Mouse (Mus musculus): ENCODE results near the gene Slc5a5. TPM values are rescaled to one million over a fixed set of nuclear protein-coding genes. Genes with fewer than 3 reads are reported as not detected.

Slc5a5 gene
- 0.13 and 1.5 TPM in 2 replicates for polyA plus RNA-seq (2012; ENCODE audit: insufficient read depth, low replicate concordance)

- no peak for TF ChIP-seq GATA1 (IDR thresholded peaks at IDR 0.05; ENCODE audit: borderline replicate concordance, low read length)
- no peak for TF ChIP-seq FLI1 (IDR thresholded peaks at IDR 0.05; ENCODE audit: low read length)
- peaks cover 18% of the 10 kb centered on the region for H3K9me3 ChIP-seq
- peaks cover 40% of the 10 kb centered on the region for H3K36me3 ChIP-seq (replicated peaks; ENCODE audit: low read length)
- peak within 1 kb of the TSS; percentile 33 for H3K4me3 ChIP-seq (replicated peaks)
- H3K27me3 ChIP-seq (replicated peaks), result peaks cover 58% of the 10 kb centered on the region
- peaks cover 78% of the 10 kb centered on the region for H3K4me1 ChIP-seq
These were observed at the start of gene Slc5a5 for GRCm38 (mm10) chr8:70892022-70892895. Slc5a5 (minus strand) TSS chr8:70892757.

GRCm38 (mm10) chr8:70941478-70941877, 48.9 kb upstream of the Slc5a5 start:
- TF ChIP-seq GATA1 (IDR thresholded peaks at IDR 0.05; ENCODE audit: borderline replicate concordance, low read length), result no peak
- TF ChIP-seq FLI1 (IDR thresholded peaks at IDR 0.05; ENCODE audit: low read length), result no peak
- no peaks in the 10 kb centered on the region for H3K36me3 ChIP-seq (replicated peaks; ENCODE audit: low read length)
- no peak overlapping the region for H3K4me3 ChIP-seq (replicated peaks)
- H3K9me3 ChIP-seq, result no peaks in the 10 kb centered on the region
- H3K27me3 ChIP-seq (replicated peaks), result peaks cover 16% of the 10 kb centered on the region
- peaks cover 9% of the 10 kb centered on the region for H3K4me1 ChIP-seq

DNA sequence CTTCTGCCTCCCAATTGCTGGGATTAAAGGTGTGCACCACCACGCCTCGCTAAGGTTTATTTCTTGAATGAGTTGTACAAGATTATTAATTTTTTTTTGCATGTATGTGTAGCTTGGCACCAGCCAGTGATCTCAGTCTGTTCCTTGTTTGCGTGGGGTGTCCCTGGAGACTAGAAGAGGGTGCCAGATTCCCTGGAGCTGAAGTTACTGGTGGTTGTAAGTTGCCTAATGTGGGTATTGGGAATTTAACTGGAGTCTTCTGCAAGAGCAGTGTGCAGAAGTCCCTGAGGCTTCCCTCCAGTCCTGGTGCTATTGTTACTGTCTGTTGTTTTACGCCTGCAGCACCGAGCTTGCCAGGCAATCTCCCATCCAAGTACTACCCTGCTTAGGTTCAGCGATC, 44.6 kb upstream of the Slc5a5 start:
- TF ChIP-seq GATA1 (IDR thresholded peaks at IDR 0.05; ENCODE audit: borderline replicate concordance, low read length), result no peak
- no peak for TF ChIP-seq FLI1 (IDR thresholded peaks at IDR 0.05; ENCODE audit: low read length)
- Histone ChIP-seq H3K27me3 (replicated peaks) (peaks cover 39% of the 10 kb centered on the region), H3K36me3 (replicated peaks; ENCODE audit: low read length) (no peaks in the 10 kb centered on the region), H3K4me3 (replicated peaks) (no peak overlapping the region), H3K9me3 (no peaks in the 10 kb centered on the region), H3K4me1 (peaks cover 9% of the 10 kb centered on the region)

DNA sequence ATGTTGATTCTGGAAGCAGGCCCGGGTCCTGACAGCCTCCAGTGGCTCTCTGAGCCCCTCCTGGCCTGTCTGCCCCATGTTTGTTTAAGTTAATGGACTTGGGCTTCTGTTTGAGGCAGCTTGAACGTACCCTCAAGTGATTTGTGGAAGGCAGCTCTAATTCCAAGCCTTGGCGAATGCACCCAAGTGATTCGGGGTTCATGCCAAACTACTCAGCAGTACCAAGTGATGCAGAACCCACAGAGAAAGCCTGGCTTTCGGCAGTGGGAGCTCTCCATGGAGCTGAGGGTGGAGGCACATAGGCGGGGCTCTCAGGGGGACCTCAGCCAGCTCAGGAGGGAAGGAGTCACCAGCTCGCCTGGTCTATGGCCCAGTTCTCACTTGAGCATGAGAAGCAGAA, 42.2 kb upstream of the Slc5a5 start:
- TF ChIP-seq FLI1 (IDR thresholded peaks at IDR 0.05; ENCODE audit: low read length) (no peak), GATA1 (IDR thresholded peaks at IDR 0.05; ENCODE audit: borderline replicate concordance, low read length) (no peak)
- Histone ChIP-seq H3K4me3 (replicated peaks) (no peak overlapping the region), H3K9me3 (no peaks in the 10 kb centered on the region), H3K27me3 (replicated peaks) (peaks cover 46% of the 10 kb centered on the region), H3K4me1 (no peaks in the 10 kb centered on the region), H3K36me3 (replicated peaks; ENCODE audit: low read length) (no peaks in the 10 kb centered on the region)

DNA sequence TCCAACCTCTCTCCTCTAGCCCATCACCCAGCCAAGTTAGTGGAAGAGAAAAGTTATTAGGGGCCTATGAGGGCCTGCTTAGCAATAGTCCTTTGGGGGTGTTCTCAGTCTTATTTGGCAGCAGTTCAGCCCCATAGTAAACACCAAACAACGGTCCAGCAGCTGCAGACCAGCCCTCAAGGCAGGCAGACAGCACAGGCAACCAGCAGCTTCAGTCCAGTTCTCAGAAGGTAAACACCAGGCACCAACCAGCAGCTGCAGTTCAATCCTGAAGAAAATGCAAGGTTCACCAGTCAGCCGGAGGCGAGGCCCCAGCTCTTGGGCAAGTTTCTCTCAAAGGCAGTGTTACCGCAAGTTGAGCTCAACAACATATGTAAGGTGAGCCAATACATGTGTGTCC, 40.5 kb upstream of the Slc5a5 start:
- TF ChIP-seq GATA1 (IDR thresholded peaks at IDR 0.05; ENCODE audit: borderline replicate concordance, low read length), result no peak
- TF ChIP-seq FLI1 (IDR thresholded peaks at IDR 0.05; ENCODE audit: low read length), result no peak
- no peaks in the 10 kb centered on the region for H3K9me3 ChIP-seq
- no peak overlapping the region for H3K4me3 ChIP-seq (replicated peaks)
- no peaks in the 10 kb centered on the region for H3K4me1 ChIP-seq
- no peaks in the 10 kb centered on the region for H3K36me3 ChIP-seq (replicated peaks; ENCODE audit: low read length)
- H3K27me3 ChIP-seq (replicated peaks), result peaks cover 48% of the 10 kb centered on the region

DNA sequence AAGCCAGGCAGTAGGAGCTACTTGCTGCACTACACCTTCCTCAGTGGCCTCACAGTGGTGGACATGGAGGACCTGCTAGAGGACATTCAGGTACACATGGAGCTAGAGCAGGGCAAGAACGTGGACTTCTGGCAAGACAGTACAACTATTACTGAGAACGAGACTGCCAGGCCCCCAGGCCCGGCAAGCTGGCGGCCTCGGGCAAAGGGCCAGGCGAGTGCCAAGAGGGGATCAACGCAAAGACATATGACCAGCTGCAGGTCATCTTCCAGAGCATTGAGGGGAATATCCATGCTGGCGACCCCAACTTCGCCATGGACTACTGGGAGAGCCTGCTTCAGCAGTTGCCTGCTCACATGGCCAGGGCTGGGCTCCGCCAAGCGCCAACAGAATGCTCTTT, 39.2 kb upstream of the Slc5a5 start:
- no peaks in the 10 kb centered on the region for H3K4me1 ChIP-seq
- TF ChIP-seq GATA1 (IDR thresholded peaks at IDR 0.05; ENCODE audit: borderline replicate concordance, low read length) (no peak), FLI1 (IDR thresholded peaks at IDR 0.05; ENCODE audit: low read length) (no peak)
- H3K36me3 ChIP-seq (replicated peaks; ENCODE audit: low read length), result no peaks in the 10 kb centered on the region
- no peaks in the 10 kb centered on the region for H3K9me3 ChIP-seq
- no peak overlapping the region for H3K4me3 ChIP-seq (replicated peaks)
- peaks cover 44% of the 10 kb centered on the region for H3K27me3 ChIP-seq (replicated peaks)

- Histone ChIP-seq H3K4me1 (no peaks in the 10 kb centered on the region), H3K36me3 (replicated peaks; ENCODE audit: low read length) (no peaks in the 10 kb centered on the region), H3K4me3 (replicated peaks) (no peak overlapping the region), H3K9me3 (no peaks in the 10 kb centered on the region), H3K27me3 (replicated peaks) (peaks cover 30% of the 10 kb centered on the region)
- TF ChIP-seq GATA1 (IDR thresholded peaks at IDR 0.05; ENCODE audit: borderline replicate concordance, low read length) (no peak), FLI1 (IDR thresholded peaks at IDR 0.05; ENCODE audit: low read length) (no peak)
These were observed 36.3 kb upstream of the Slc5a5 start for GRCm38 (mm10) chr8:70928778-70929322.

DNA sequence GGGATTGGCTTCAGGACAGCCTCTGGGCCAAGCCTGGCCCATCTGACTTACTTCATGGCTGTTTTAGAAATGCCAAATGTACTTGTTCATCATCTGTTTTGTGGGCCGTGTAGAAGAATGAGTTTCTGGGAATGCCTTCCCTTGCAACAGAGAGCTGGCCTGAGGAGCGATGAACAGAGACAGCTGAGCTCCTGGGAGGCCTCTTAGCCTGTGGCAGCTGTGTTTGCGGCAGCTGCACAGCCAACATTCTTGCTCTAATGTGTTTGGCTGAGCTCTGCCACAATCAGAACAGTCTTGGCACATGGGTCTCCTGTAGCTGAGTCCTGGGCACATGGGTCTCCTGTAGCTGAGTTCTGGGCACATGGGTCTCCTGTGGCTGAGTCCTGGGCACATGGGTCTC, 35.5 kb upstream of the Slc5a5 start:
- Histone ChIP-seq H3K4me3 (replicated peaks) (no peak overlapping the region), H3K27me3 (replicated peaks) (peaks cover 27% of the 10 kb centered on the region), H3K9me3 (no peaks in the 10 kb centered on the region), H3K36me3 (replicated peaks; ENCODE audit: low read length) (no peaks in the 10 kb centered on the region), H3K4me1 (no peaks in the 10 kb centered on the region)
- no peak for TF ChIP-seq GATA1 (IDR thresholded peaks at IDR 0.05; ENCODE audit: borderline replicate concordance, low read length)
- no peak for TF ChIP-seq FLI1 (IDR thresholded peaks at IDR 0.05; ENCODE audit: low read length)

DNA sequence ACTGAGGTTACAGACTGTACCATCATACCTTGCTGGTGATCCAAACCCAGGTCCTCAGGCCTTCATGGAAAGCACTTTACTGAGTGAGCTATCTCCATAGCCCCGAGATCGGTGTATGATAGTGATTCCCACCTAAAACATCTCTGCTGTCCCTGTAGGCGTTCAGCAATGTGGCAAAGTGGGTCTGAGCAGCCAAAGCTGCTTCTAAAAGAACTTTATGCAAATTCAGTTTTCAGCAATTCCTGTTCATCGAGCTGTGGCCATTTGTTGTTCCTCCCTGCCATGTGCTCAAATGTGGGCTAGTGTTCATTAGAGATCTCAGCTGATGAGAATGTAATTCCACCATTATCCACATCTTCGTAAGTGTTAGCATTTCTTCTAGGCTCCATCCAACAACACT, 33.8 kb upstream of the Slc5a5 start:
- peaks cover 1% of the 10 kb centered on the region for H3K36me3 ChIP-seq (replicated peaks; ENCODE audit: low read length)
- H3K9me3 ChIP-seq, result no peaks in the 10 kb centered on the region
- H3K27me3 ChIP-seq (replicated peaks), result peaks cover 18% of the 10 kb centered on the region
- no peak overlapping the region for H3K4me3 ChIP-seq (replicated peaks)
- no peaks in the 10 kb centered on the region for H3K4me1 ChIP-seq
- TF ChIP-seq GATA1 (IDR thresholded peaks at IDR 0.05; ENCODE audit: borderline replicate concordance, low read length), result no peak
- TF ChIP-seq FLI1 (IDR thresholded peaks at IDR 0.05; ENCODE audit: low read length), result no peak

GRCm38 (mm10) chr8:70925754-70926153, 33.2 kb upstream of the Slc5a5 start:
- TF ChIP-seq FLI1 (IDR thresholded peaks at IDR 0.05; ENCODE audit: low read length) (no peak), GATA1 (IDR thresholded peaks at IDR 0.05; ENCODE audit: borderline replicate concordance, low read length) (no peak)
- Histone ChIP-seq H3K4me1 (no peaks in the 10 kb centered on the region), H3K27me3 (replicated peaks) (peaks cover 17% of the 10 kb centered on the region), H3K36me3 (replicated peaks; ENCODE audit: low read length) (peaks cover 8% of the 10 kb centered on the region), H3K9me3 (no peaks in the 10 kb centered on the region), H3K4me3 (replicated peaks) (no peak overlapping the region)
